Mouse (Mus musculus): Measurements from ENCODE around the gene Krt80.

The Krt80 gene

DNA sequence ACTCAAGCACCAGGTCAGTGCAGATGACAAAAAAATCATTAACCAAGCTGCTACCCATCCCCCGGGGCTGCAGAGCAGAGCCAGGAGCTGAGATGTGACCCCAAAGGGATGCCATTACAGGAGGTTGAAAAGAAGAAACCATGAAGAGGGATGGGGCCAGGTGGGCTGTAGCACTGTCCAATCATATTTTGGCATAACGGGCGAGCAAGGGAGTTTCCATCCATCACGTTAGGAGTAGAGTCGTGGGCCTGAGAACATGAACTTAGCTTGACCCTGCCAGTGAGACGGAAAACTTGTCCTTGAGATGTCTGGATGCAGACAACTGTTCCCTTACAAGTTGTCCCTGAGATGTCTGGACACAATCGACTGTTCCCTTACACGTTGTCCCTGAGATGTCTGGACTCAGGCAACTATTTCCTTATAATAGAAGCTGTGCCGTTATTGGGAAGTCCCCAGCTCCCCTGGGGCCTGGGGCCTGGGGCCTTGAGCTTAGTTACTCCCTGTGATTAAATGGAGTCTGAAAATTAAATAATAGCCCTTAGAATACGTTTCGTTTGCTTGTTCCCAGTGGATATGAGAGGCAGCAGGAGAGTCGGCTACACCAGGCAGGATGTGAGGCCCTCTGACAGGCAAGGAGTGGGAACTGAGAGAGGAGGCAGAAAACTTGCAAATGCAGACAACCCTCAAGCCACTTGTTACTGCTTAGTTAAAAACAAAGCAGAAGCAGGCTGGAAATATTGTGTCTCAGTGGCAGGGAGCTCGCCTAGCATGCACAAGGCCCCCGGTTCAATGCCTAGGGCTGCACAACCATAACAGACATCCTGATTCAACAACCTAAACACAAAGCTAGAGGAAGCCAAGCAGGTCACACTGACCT, 50.8 kb downstream of the Krt80 start:
- intact Hi-C loops (cut with DNase I) = no loop called here

DNA sequence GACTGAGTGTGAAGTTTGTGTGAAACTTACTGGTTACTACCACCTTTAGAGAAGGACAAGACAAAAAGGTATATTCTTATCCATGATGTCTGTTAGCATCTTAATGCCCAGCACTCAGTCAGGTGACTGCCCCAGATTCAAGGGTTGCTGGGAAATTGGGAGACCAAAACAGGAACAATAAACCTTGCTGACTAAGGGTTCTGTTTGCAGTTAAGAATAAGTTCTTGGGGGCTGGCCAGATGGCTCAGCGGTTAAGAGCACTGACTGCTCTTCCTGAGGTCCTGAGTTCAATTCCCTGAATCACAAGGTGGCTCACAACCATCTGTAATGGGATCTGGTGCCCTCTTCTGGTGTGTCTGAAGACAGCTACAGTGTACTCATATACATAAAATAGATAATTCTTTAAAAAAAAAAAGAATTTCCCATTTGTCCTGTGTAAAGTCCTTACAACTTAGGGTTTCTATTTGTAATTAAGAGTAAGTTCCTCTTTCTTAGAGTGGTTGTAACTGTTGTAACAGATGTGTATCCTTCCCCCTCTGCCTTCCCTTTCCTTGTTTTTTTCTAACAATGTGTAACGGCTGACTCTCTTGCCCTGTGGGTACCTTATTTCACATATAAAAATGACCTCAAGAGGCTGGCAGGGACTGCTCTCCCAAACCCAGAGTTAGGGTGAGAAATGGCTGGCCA, 52.0 kb downstream of the Krt80 start:
- intact Hi-C loops (cut with DNase I) = loop anchor here (2.0 kb wide), 1 partner anchor 79 kb away; no protein-coding TSS in a partner anchor

DNA sequence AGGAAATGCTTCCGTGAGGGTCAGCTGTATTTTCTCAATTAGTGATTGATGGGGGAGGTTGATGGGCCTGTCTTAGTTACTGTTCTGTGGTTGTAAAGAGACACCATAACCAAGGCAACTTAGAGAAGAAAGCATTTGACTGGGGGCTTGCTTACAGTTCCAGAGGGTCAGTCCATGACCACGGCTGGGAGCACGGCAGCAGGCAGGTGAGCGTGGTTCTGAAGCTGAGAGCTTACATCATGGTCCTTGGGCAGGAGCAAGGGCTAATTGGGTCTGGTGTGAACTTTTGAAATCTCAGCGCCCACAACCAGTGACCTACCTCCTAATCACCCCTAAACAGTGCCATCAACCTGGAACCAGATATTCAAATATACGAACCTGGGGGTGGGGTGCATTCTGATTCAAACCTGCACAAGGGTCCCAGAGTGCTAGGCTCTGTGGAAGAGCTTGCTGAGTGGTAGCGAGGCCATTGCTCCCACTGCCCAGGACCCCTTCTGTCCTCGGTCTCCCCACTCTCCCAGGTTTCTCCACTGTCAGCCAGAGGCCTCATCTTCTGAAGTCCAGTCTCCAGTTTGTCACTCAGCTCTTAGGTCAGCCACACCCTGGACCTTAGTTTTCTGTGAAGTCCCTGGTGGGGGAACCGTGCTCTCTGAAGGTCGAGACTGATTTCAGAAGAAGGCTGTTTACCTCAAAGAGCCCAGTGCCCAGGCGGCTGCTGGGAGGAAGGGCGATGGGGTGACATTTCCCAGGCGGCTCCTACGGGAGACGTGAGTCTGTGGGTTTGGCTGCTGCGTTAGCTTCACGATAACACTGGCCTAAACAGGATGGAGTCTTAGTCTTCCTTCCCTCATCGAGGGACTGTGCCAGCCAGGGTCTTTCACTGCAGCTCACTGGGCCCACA, 52.8 kb downstream of the Krt80 start:
- intact Hi-C loops (cut with DNase I) = loop anchor here (2.0 kb wide), 1 partner anchor 78 kb away; no protein-coding TSS in a partner anchor

GRCm38 (mm10) chr15:101316279-101316912, 53.6 kb downstream of the Krt80 start:
- intact Hi-C loops (cut with DNase I) = loop anchor here (2.0 kb wide), 1 partner anchor 78 kb away; no protein-coding TSS in a partner anchor

- intact Hi-C loops (cut with DNase I) = loop anchor here (2.0 kb wide), 1 partner anchor 77 kb away; no protein-coding TSS in a partner anchor
These were observed 54.1 kb downstream of the Krt80 start for GRCm38 (mm10) chr15:101315832-101316231.

DNA sequence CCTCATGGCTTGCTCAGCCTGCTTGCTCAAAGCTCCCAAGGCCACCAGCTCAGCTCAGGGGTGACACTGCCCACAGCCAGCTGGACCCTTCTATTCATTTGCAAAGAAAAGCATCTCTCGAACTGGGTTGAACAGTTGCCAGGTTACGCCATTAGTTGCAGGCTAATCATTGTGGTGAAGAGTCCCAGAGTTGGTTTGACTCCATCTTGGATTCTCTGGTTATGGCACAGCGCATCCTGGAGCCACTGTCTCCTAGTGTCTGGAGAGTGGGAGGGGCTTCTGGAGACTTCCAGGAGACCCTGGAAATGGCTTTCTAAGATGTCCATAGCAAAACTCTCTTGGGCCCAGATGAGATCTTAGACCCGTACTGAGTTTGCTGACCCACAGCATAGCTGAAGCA, 54.6 kb downstream of the Krt80 start:
- intact Hi-C loops (cut with DNase I) = no loop called here

- intact Hi-C loops (cut with DNase I) = no loop called here
These were observed 58.0 kb downstream of the Krt80 start for GRCm38 (mm10) chr15:101312006-101312405.

DNA sequence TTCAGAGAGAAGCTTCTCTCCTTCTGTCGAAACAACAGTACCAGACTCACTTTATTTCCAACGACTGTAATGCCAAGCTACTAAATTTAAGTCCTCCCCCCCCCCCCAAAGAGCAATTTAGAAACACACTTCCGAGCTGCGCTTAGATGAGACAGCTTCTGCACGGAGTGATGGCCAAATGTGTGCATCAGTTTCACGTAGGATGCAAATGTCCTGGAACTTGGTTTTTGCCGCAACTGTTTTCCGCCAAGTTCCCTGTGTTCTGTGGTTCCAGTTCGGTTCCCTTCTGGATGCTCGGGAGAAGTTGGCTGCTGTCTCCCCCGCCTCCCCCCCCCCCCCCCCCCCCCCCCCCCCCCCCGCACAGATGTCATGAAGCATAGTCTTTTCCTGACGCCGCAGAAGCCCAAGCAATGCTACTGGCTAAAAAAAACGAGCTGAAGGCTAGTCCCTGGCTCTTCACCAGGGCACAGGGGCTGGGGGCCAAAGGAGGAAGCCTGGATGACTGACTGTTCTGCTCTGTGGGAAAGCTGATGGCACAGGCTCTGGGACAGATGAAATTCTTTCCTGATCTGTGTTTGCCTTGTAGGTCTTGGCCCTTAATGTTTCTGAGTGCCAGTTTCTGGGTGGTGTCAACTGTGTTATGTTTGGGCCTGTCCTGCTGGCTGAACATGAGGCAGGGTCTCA, 58.7 kb downstream of the Krt80 start:
- intact Hi-C loops (cut with DNase I) = no loop called here

DNA sequence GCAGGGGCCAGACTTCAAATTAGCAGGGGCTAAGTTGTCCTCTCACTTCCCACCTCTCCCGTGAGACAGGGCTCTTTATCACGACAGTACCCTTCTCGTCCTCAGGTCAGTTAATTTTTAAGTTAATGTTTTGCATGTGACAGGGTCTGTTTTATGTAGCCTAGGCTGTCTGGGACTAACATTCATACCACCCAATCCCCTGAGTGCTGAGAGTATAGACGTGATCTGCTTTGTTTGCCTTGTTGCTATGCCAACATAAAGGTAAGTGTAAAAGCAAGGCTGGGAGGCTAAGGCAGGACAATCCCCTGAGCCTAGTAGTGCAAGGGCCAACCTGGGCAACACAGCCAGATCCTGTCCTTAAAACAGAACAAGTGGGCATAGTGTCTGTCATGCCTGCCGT, 60.5 kb downstream of the Krt80 start:
- intact Hi-C loops (cut with DNase I) = no loop called here

- intact Hi-C loops (cut with DNase I) = no loop called here
These were observed 61.3 kb downstream of the Krt80 start for GRCm38 (mm10) chr15:101308440-101309348.

- intact Hi-C loops (cut with DNase I) = no loop called here
These were observed 63.5 kb downstream of the Krt80 start for GRCm38 (mm10) chr15:101306459-101306858.

GRCm38 (mm10) chr15:101303830-101304229, 66.1 kb downstream of the Krt80 start:
- intact Hi-C loops (cut with DNase I) = no loop called here

- intact Hi-C loops (cut with DNase I) = no loop called here
These were observed 67.8 kb downstream of the Krt80 start for GRCm38 (mm10) chr15:101302201-101302600.

GRCm38 (mm10) chr15:101300128-101300527, 69.8 kb downstream of the Krt80 start:
- intact Hi-C loops (cut with DNase I) = no loop called here

GRCm38 (mm10) chr15:101299480-101299960, 70.4 kb downstream of the Krt80 start:
- intact Hi-C loops (cut with DNase I) = no loop called here

GRCm38 (mm10) chr15:101298550-101298949, 71.4 kb downstream of the Krt80 start:
- intact Hi-C loops (cut with DNase I) = no loop called here

GRCm38 (mm10) chr15:101297988-101298387, 72.0 kb downstream of the Krt80 start:
- intact Hi-C loops (cut with DNase I) = no loop called here

Data from adrenal gland (tissue).